Mouse (Mus musculus) adrenal gland, postnatal 14 days (tissue): ENCODE data around the gene Cort. TPM values are rescaled to one million over a fixed set of nuclear protein-coding genes. Genes with fewer than 3 reads are reported as not detected.
"Not testable (repeated sequence)": the region's sequence is repeated elsewhere in the genome, so short reads cannot be mapped to it uniquely, and the experiment has no call there.

ENCODE experiments used
- DNase-seq: peaks from one replicate; pipeline ENCODE4 v3.0.0; 2021; ENCODE audit warnings: mixed read lengths
- long read RNA-seq, 2 experiments: library from polyadenylated mRNA; stranded (forward); transcript quantifications; one replicate each; pipeline ENCODE4 v2.0.0; 2021
- total RNA-seq: library from RNA; stranded (reverse); gene quantifications from 2 replicates; pipeline ENCODE4 v1.2.3, GENCODE M21; 2021

Gene Cort
- 1.3 and 2.2 TPM in 2 replicates for total RNA-seq
- long read RNA-seq, experiment 1, partial matches to known transcripts = 0 of 1 reads
- long read RNA-seq, experiment 1, other reads (novel, unspliced or antisense) = 1 of 1 reads
- long read RNA-seq, experiment 2 = 0 reads

GRCm38 (mm10) chr4:149126663-149127062 lies at the start of gene Cort:
Gene Cort, minus strand, starts transcription at chr4:149126763.
- DNase-seq = no peak

- no peak for DNase-seq
Measured at GRCm38 (mm10) chr4:149173661-149174060, 47.1 kb upstream of the Cort start.

GRCm38 (mm10) chr4:149172666-149173065 lies 46.1 kb upstream of the Cort start:
- peak; percentile 59 for DNase-seq

GRCm38 (mm10) chr4:149172083-149172482 lies 45.5 kb upstream of the Cort start:
- DNase-seq = peak; percentile 55

- peak; percentile 69 for DNase-seq
Measured at GRCm38 (mm10) chr4:149171581-149171981, 45.0 kb upstream of the Cort start.

GRCm38 (mm10) chr4:149170394-149170931 lies 43.9 kb upstream of the Cort start:
- DNase-seq = peak; percentile 32

- DNase-seq = not testable (repeated sequence)
Measured at GRCm38 (mm10) chr4:149169926-149170325, 43.4 kb upstream of the Cort start.

GRCm38 (mm10) chr4:149168016-149168415 lies 41.5 kb upstream of the Cort start:
- DNase-seq = no peak

GRCm38 (mm10) chr4:149166957-149167611 lies 40.5 kb upstream of the Cort start:
- DNase-seq = peak; percentile 62

- peak; percentile 99 for DNase-seq
Measured at GRCm38 (mm10) chr4:149166215-149166946, 39.8 kb upstream of the Cort start, which contains the start of gene Pgd. Gene Pgd, minus strand, starts transcription at chr4:149166771.

- DNase-seq = no peak
Measured at GRCm38 (mm10) chr4:149164150-149164549, 37.6 kb upstream of the Cort start.

GRCm38 (mm10) chr4:149163196-149163595 lies 36.6 kb upstream of the Cort start:
- DNase-seq = no peak

- DNase-seq = peak; percentile 54
Measured at GRCm38 (mm10) chr4:149161166-149161565, 34.6 kb upstream of the Cort start.

- peak; percentile 10 for DNase-seq
Measured at GRCm38 (mm10) chr4:149159891-149160290, 33.3 kb upstream of the Cort start.

GRCm38 (mm10) chr4:149159203-149159602 lies 32.6 kb upstream of the Cort start:
- no peak for DNase-seq

GRCm38 (mm10) chr4:149157415-149157973 lies 30.9 kb upstream of the Cort start:
- no peak for DNase-seq

GRCm38 (mm10) chr4:149155711-149156110 lies 29.1 kb upstream of the Cort start:
- peak; percentile 53 for DNase-seq

- no peak for DNase-seq
Measured at GRCm38 (mm10) chr4:149154859-149155258, 28.3 kb upstream of the Cort start.

GRCm38 (mm10) chr4:149150721-149151120 lies 24.2 kb upstream of the Cort start:
- DNase-seq = no peak

GRCm38 (mm10) chr4:149150256-149150655 lies 23.7 kb upstream of the Cort start:
- DNase-seq = peak; percentile 78

GRCm38 (mm10) chr4:149149611-149150010 lies 23.0 kb upstream of the Cort start:
- peak; percentile 84 for DNase-seq

GRCm38 (mm10) chr4:149149196-149149595 lies 22.6 kb upstream of the Cort start:
- DNase-seq = no peak

GRCm38 (mm10) chr4:149148084-149148483 lies 21.5 kb upstream of the Cort start:
- DNase-seq = no peak
